Mouse (Mus musculus): ENCODE results near the gene Gna13. TPM values are rescaled to one million over a fixed set of nuclear protein-coding genes. Genes with fewer than 3 reads are reported as not detected.

Gna13 gene
- polyA plus RNA-seq, 1 experiment from 2014 or later = 18.6 TPM

GRCm38 (mm10) chr11:109364337-109364736 lies 1.7 kb downstream of the Gna13 start:
- no peak for ATAC-seq (ENCODE audit: low FRiP score, low read depth)
- H3K9ac ChIP-seq = no peak overlapping the region
- no peaks in the 10 kb centered on the region for H3K27me3 ChIP-seq (replicated peaks)
- H3K4me3 ChIP-seq = 0 out of 2 replicates have a peak overlapping the region, but pooled peaks have one; percentile 0
- H3K27ac ChIP-seq = no peak overlapping the region
- peak overlapping the region; percentile 86 for H3K4me2 ChIP-seq (replicated peaks)
- no peaks in the 10 kb centered on the region for H3K9me3 ChIP-seq
- H3K36me3 ChIP-seq = peaks cover 14% of the 10 kb centered on the region
- WGBS = 70% methylated on average over 2 of the region's 2 CpGs
- peaks cover 37% of the 10 kb centered on the region for H3K4me1 ChIP-seq

GRCm38 (mm10) chr11:109364881-109365280 lies 2.2 kb downstream of the Gna13 start:
- H3K4me1 ChIP-seq = peaks cover 37% of the 10 kb centered on the region
- no peak overlapping the region for H3K27ac ChIP-seq
- H3K36me3 ChIP-seq = peaks cover 14% of the 10 kb centered on the region
- no peak overlapping the region for H3K4me3 ChIP-seq
- no peak overlapping the region for H3K9ac ChIP-seq
- no peaks in the 10 kb centered on the region for H3K9me3 ChIP-seq
- no peak for ATAC-seq (ENCODE audit: low FRiP score, low read depth)
- WGBS = 85% methylated on average over 10 of the region's 10 CpGs
- no peaks in the 10 kb centered on the region for H3K27me3 ChIP-seq (replicated peaks)
- peak overlapping the region; percentile 86 for H3K4me2 ChIP-seq (replicated peaks)

DNA sequence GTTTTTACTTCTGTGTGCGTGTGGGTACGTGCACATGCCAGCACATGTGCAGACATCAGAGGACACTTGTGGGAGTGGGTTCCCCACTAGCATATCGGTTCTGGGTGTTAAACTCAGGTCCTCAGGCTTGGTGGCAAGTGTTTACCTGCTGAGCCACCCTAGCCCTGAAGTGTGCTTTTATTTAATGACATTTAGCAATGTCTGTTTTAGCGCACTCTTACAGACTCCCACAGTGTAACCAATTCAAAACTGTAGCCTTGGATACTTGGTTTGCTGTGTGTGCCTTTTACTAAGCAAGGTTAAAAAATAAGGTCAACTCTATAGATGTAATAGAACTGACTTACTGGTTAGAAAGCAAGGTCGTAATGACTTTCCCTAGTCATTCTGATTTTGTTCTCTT lies 3.2 kb downstream of the Gna13 start:
- Histone ChIP-seq H3K9ac (no peak overlapping the region), H3K27ac (no peak overlapping the region), H3K4me2 (replicated peaks) (no peak overlapping the region), H3K36me3 (peaks cover 14% of the 10 kb centered on the region), H3K4me1 (peaks cover 29% of the 10 kb centered on the region), H3K4me3 (no peak overlapping the region), H3K9me3 (no peaks in the 10 kb centered on the region), H3K27me3 (replicated peaks) (no peaks in the 10 kb centered on the region)
- no peak for ATAC-seq (ENCODE audit: low FRiP score, low read depth)
- WGBS = 93% methylated on average over 5 of the region's 5 CpGs

DNA sequence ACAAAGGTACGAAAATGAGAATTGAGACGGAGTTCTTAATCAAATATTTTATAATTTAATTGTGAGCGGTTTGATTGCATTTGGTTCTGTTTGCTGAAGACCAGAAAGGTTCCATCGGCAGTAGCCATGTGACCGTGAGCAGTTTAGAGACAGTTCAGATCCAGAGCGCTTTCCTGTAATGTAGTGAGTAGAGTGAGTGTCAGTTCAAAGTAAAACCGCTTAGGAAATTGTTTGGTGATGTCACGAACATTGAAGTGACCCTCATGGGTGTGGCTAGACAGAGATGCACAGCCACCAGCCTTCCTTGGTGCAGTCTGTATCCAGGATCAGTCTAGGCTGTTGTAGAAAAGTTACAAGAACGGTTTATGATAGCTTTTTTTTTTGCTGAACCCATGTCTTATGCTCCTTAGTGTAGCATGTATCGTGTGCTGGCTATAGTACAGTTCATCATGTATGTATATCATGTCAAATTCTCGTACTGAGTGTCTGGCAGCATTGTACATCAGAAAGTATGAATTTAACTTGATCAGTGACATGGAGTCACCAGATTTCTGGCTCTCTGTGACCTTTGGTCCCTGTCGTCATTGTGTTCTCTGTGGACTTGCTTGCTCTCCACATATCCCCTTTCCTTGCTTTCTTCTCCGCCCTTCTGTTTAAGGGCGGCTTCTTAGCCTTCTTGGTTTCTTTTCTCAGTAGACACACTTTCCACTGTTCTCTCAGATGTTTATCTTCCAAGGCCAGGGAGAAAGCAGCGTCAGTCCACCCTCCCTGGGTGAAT lies 4.4 kb downstream of the Gna13 start:
- no peak for ATAC-seq (ENCODE audit: low FRiP score, low read depth)
- Histone ChIP-seq H3K27ac (no peak overlapping the region), H3K4me3 (no peak overlapping the region), H3K36me3 (peaks cover 14% of the 10 kb centered on the region), H3K4me1 (peaks cover 26% of the 10 kb centered on the region), H3K4me2 (replicated peaks) (no peak overlapping the region), H3K27me3 (replicated peaks) (no peaks in the 10 kb centered on the region), H3K9me3 (no peaks in the 10 kb centered on the region), H3K9ac (no peak overlapping the region)
- WGBS = 87% methylated on average over 15 of the region's 15 CpGs

GRCm38 (mm10) chr11:109369026-109369637 lies 6.5 kb downstream of the Gna13 start:
- Histone ChIP-seq H3K4me3 (no peak overlapping the region), H3K9me3 (no peaks in the 10 kb centered on the region), H3K27me3 (replicated peaks) (no peaks in the 10 kb centered on the region), H3K27ac (no peak overlapping the region), H3K9ac (no peak overlapping the region), H3K4me2 (replicated peaks) (no peak overlapping the region), H3K4me1 (peaks cover 25% of the 10 kb centered on the region), H3K36me3 (peaks cover 22% of the 10 kb centered on the region)
- no peak for ATAC-seq (ENCODE audit: low FRiP score, low read depth)
- 93% methylated on average over 3 of the region's 3 CpGs for WGBS

DNA sequence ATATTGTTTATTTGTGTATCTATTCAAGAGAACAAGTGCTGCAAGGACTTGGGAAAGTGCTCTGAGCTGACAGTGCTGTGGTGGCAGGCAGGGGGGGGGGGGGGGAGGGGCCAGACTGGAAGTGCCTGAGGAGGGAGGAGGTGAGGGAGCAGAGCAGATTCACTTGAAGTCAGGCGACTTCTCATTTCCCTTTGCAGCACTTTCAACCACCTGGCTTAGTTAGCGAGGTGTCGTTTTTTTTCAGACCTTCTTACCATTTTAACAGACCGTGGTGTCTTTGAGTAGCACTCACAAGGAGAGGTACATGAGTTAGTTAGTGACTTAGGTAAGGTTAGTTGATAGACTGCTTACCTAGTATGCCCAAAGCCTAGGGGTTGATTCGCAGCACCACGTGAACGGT lies 12.8 kb downstream of the Gna13 start:
- 78% methylated on average over 7 of the region's 7 CpGs for WGBS
- Histone ChIP-seq H3K4me3 (no peak overlapping the region), H3K36me3 (peaks cover 9% of the 10 kb centered on the region; the same call in 1 of the 2 replicates)

GRCm38 (mm10) chr11:109376484-109377143 lies 14.0 kb downstream of the Gna13 start:
- Histone ChIP-seq H3K27me3 (replicated peaks) (no peaks in the 10 kb centered on the region), H3K4me2 (replicated peaks) (no peak overlapping the region), H3K4me3 (no peak overlapping the region), H3K4me1 (peaks cover 17% of the 10 kb centered on the region; the same call in 1 of the 2 replicates), H3K27ac (no peak overlapping the region), H3K9me3 (no peaks in the 10 kb centered on the region), H3K36me3 (peaks cover 9% of the 10 kb centered on the region; the same call in 1 of the 2 replicates), H3K9ac (no peak overlapping the region)
- ATAC-seq (ENCODE audit: low FRiP score, low read depth) = no peak
- 67% methylated on average over 7 of the region's 7 CpGs for WGBS

More for the DNA sequence above, 12.8 kb downstream of the Gna13 start:
- Histone ChIP-seq H3K9ac (no peak overlapping the region), H3K27ac (no peak overlapping the region), H3K9me3 (no peaks in the 10 kb centered on the region), H3K27me3 (replicated peaks) (no peaks in the 10 kb centered on the region), H3K4me1 (peaks cover 17% of the 10 kb centered on the region; the same call in 1 of the 2 replicates), H3K4me2 (replicated peaks) (no peak overlapping the region)
- no peak for ATAC-seq (ENCODE audit: low FRiP score, low read depth)

DNA sequence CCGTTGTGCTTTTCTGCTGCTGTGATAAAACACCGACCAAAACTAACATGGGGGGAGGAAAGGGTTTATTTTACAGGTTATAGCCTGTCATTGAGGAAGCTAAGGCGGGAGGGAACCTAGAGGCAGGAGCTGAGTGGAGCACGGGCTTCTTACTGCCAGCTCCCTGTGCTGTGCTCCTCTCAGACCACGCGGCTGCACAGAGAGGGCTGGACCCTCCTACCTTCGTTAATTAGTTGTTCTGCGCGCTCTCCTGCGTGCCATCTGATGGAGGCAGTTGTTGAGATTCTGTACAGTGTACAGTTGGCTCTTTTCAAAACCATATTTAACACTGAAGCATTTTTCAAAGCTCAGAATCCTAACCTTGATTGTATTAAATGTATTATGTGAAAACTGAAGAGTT lies 14.8 kb downstream of the Gna13 start:
- H3K36me3 ChIP-seq = peaks cover 9% of the 10 kb centered on the region; the same call in 1 of the 2 replicates
- H3K4me1 ChIP-seq = peaks cover 17% of the 10 kb centered on the region; the same call in 1 of the 2 replicates
- no peak overlapping the region for H3K4me3 ChIP-seq
- no peak for ATAC-seq (ENCODE audit: low FRiP score, low read depth)
- no peak overlapping the region for H3K27ac ChIP-seq
- H3K27me3 ChIP-seq (replicated peaks) = no peaks in the 10 kb centered on the region
- H3K9ac ChIP-seq = no peak overlapping the region
- H3K9me3 ChIP-seq = no peaks in the 10 kb centered on the region
- no peak overlapping the region for H3K4me2 ChIP-seq (replicated peaks)
- 48% methylated on average over 10 of the region's 10 CpGs for WGBS

DNA sequence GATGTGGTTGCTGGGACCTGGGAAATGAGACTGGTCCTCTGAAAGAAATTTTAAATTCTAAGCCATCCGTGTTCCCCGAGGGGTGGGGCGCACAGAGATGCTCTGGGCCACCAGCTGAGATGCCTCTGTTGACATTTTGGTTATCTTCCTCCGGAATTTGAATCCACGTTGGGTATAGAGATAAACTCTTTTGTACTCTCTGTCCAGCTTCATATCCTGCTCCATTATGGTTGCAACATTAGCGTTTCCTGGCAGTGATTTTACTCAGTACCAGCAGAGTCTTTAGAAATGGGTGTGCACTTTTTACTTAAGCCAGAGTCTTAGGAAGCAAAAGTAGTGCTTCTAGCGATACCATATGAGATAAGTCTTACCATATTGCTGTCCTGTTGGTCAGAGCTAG lies 15.4 kb downstream of the Gna13 start:
- Histone ChIP-seq H3K9me3 (no peaks in the 10 kb centered on the region), H3K4me2 (replicated peaks) (no peak overlapping the region), H3K4me3 (no peak overlapping the region), H3K27me3 (replicated peaks) (no peaks in the 10 kb centered on the region), H3K9ac (no peak overlapping the region), H3K4me1 (peaks cover 17% of the 10 kb centered on the region; the same call in 1 of the 2 replicates), H3K27ac (no peak overlapping the region), H3K36me3 (peaks cover 9% of the 10 kb centered on the region; the same call in 1 of the 2 replicates)
- WGBS = 78% methylated on average over 7 of the region's 7 CpGs
- ATAC-seq (ENCODE audit: low FRiP score, low read depth) = no peak

- WGBS = 88% methylated on average over 5 of the region's 5 CpGs
- no peaks in the 10 kb centered on the region for H3K27me3 ChIP-seq (replicated peaks)
- no peak overlapping the region for H3K9ac ChIP-seq
- no peak overlapping the region for H3K4me2 ChIP-seq (replicated peaks)
- no peak for ATAC-seq (ENCODE audit: low FRiP score, low read depth)
- H3K4me1 ChIP-seq = peaks cover 17% of the 10 kb centered on the region; the same call in 1 of the 2 replicates
- no peaks in the 10 kb centered on the region for H3K36me3 ChIP-seq
- H3K4me3 ChIP-seq = no peak overlapping the region
- no peak overlapping the region for H3K27ac ChIP-seq
- H3K9me3 ChIP-seq = no peaks in the 10 kb centered on the region
Observed at GRCm38 (mm10) chr11:109380662-109381061, 18.0 kb downstream of the Gna13 start.

DNA sequence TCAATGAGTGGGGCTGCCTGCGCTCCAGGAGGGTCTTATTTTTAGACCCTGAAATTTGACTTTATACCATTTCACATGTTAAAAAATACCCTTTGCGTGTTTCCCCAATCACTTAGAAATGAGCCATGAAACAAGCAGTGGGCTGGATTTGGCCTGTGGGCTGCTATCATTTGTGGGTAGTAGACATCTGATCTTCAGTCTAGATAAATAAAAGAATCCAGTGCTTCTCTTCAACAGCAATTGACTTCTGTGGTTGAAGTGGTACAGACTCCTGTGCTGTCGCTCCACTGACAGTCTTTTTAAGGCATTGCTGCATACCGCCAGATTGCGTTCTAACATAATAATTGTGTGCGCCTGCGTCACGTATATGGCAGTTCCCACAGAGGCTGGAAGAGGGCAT lies 22.7 kb downstream of the Gna13 start:
- WGBS = 95% methylated on average over 8 of the region's 8 CpGs
- no peak overlapping the region for H3K4me2 ChIP-seq (replicated peaks)
- H3K27ac ChIP-seq = no peak overlapping the region
- no peaks in the 10 kb centered on the region for H3K4me1 ChIP-seq
- no peak for ATAC-seq (ENCODE audit: low FRiP score, low read depth)
- H3K9ac ChIP-seq = no peak overlapping the region
- H3K36me3 ChIP-seq = 0 out of 2 replicates have a peak, but pooled peaks cover 2% of the 10 kb centered on the region
- H3K9me3 ChIP-seq = no peaks in the 10 kb centered on the region
- no peak overlapping the region for H3K4me3 ChIP-seq
- no peaks in the 10 kb centered on the region for H3K27me3 ChIP-seq (replicated peaks)

DNA sequence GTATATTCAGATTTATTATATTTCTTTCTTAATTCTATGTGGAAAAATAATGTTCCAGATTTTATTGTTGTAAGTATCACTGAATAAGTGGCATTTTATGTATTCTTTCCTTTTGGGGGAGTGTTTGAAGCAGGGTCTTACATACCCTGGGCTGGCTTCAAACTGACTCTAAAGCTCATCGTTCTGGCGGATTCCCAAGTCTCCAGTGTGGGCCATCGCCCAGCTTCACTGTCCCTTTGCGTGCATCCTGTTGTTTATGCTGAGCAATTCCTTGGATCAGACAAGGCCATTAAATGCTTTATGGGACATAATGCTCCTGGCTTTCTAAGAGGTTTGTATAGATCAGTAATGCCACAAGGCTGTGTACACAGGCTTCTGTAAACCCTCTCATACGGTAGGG lies 26.4 kb downstream of the Gna13 start:
- ATAC-seq (ENCODE audit: low FRiP score, low read depth) = no peak
- Histone ChIP-seq H3K9ac (no peak overlapping the region), H3K27ac (no peak overlapping the region), H3K9me3 (no peaks in the 10 kb centered on the region), H3K4me1 (no peaks in the 10 kb centered on the region), H3K4me3 (no peak overlapping the region), H3K4me2 (replicated peaks) (no peak overlapping the region), H3K27me3 (replicated peaks) (no peaks in the 10 kb centered on the region), H3K36me3 (peaks cover 7% of the 10 kb centered on the region; the same call in 1 of the 2 replicates)
- 87% methylated on average over 5 of the region's 5 CpGs for WGBS

Measured in neural tube, embryonic 12.5 days (tissue).